In genomic region chr16:73471547-73471946, GRCm38 (mm10) we compare ENCODE assay signal across 9 mouse cellular contexts.
DNase-seq lines count a peak whose midpoint lies in the region; ATAC-seq and TF ChIP-seq lines count a peak whose summit lies in the region.
"Had no signal": no experiment of that assay in that cellular context is flagged by ENCODE, and none has a peak within 500 bp of the region (broad histone marks: within the 10 kb centered on the region; RNA-seq: fewer than 3 reads in every experiment).

No protein-coding gene starts in this region.

- no peak overlapping the region for H3K27ac ChIP-seq in hindbrain, embryonic 15.5 days (replicated peaks)
- H3K27ac ChIP-seq in hindbrain, embryonic 11.5 days (ENCODE audit: low read depth, low read length) = no peak overlapping the region
- no peak overlapping the region for H3K27ac ChIP-seq in gastrocnemius, adult 2 months
- H3K27ac ChIP-seq: liver, embryonic 13.5 days had no signal

- no peaks in the 10 kb centered on the region for H3K9me3 ChIP-seq in hindbrain, embryonic 15.5 days
- H3K9me3 ChIP-seq in hindbrain, embryonic 11.5 days (ENCODE audit: control insufficient read depth, low read length) = no peaks in the 10 kb centered on the region
- H3K9me3 ChIP-seq: liver, embryonic 13.5 days had no signal

- no peaks in the 10 kb centered on the region for H3K4me1 ChIP-seq in hindbrain, embryonic 15.5 days (replicated peaks)
- H3K4me1 ChIP-seq in hindbrain, embryonic 11.5 days (replicated peaks; ENCODE audit: control insufficient read depth, insufficient read depth, low read length) = no peaks in the 10 kb centered on the region
- H3K4me1 ChIP-seq: liver, embryonic 13.5 days had no signal

- H3K36me3 ChIP-seq in hindbrain, embryonic 15.5 days = no peaks in the 10 kb centered on the region
- H3K36me3 ChIP-seq in hindbrain, embryonic 11.5 days (ENCODE audit: control insufficient read depth, insufficient read depth, low read length) = no peaks in the 10 kb centered on the region
- H3K36me3 ChIP-seq: liver, embryonic 13.5 days had no signal

- H3K9ac ChIP-seq in hindbrain, embryonic 15.5 days = no peak overlapping the region
- no peak overlapping the region for H3K9ac ChIP-seq in hindbrain, embryonic 11.5 days (ENCODE audit: low read depth, low read length)
- H3K9ac ChIP-seq: liver, embryonic 13.5 days had no signal

- 54% methylated on average over 5 of the region's 5 CpGs for WGBS in hindbrain, embryonic 15.5 days
- WGBS in hindbrain, embryonic 11.5 days = 73% methylated on average over 5 of the region's 5 CpGs

- peak; percentile 68 for ATAC-seq in hindbrain, embryonic 15.5 days (ENCODE audit: low FRiP score, low read depth)
- no peak for ATAC-seq in hindbrain, embryonic 11.5 days (ENCODE audit: low FRiP score)

- H3K4me2 ChIP-seq in hindbrain, embryonic 15.5 days = no peak overlapping the region
- no peak overlapping the region for H3K4me2 ChIP-seq in hindbrain, embryonic 11.5 days (replicated peaks; ENCODE audit: low read depth, low read length)
- H3K4me2 ChIP-seq: liver, embryonic 13.5 days had no signal

- TF ChIP-seq CTCF in gastrocnemius, adult 2 months (IDR thresholded peaks at IDR 0.05) = no peak

- no peak overlapping the region for H3K4me3 ChIP-seq in hindbrain, embryonic 15.5 days
- H3K4me3 ChIP-seq in hindbrain, embryonic 11.5 days (ENCODE audit: low read depth, low read length) = no peak overlapping the region
- no peak overlapping the region for H3K4me3 ChIP-seq in gastrocnemius, adult 2 months
- H3K4me3 ChIP-seq: liver, embryonic 13.5 days had no signal

- intact Hi-C loops in gastrocnemius, adult 2 months (cut with DNase I) = no loop called here

- DNase-seq in hindbrain, embryonic 11.5 days (ENCODE audit: low spot score) = no peak
- peak; percentile 3 to 32 for DNase-seq in adrenal gland, adult 18-20 months (ENCODE audit: low spot score in 2 of 2)
- DNase-seq in adrenal gland, postnatal 36 days = peak; percentile 62 to 67
- DNase-seq in kidney, postnatal 25 days = peak; percentile 33 to 46
- DNase-seq in embryo, embryonic 10 days (ENCODE audit: low spot score) = no peak
- no peak for DNase-seq in thymus, postnatal 0 days (ENCODE audit: low spot score)
- DNase-seq in gastrocnemius, adult 2 months = no peak
- DNase-seq: liver, embryonic 13.5 days had no signal

- H3K27me3 ChIP-seq in hindbrain, embryonic 15.5 days = no peaks in the 10 kb centered on the region
- no peaks in the 10 kb centered on the region for H3K27me3 ChIP-seq in hindbrain, embryonic 11.5 days (ENCODE audit: control insufficient read depth, insufficient read depth, low read length)
- H3K27me3 ChIP-seq: liver, embryonic 13.5 days had no signal

Comparison
In these comparisons a context has a peak if more than half of its experiments do, and no peak if none do; other contexts are left out.
1. DNase-seq: peak in adrenal gland, adult 18-20 months (2 of 2), adrenal gland, postnatal 36 days (2 of 2) and kidney, postnatal 25 days (2 of 2); none in hindbrain, embryonic 11.5 days (single experiment), embryo, embryonic 10 days (single experiment), thymus, postnatal 0 days (single experiment) and gastrocnemius, adult 2 months (single experiment).